26 mouse cellular contexts compared by ENCODE assay signal in genomic region chr15:97204889-97205288, GRCm38 (mm10). TPM values are rescaled to one million over a fixed set of nuclear protein-coding genes. Genes with fewer than 3 reads are reported as not detected.
"Had no signal": no experiment of that assay in that cellular context is flagged by ENCODE, and none has a peak within 500 bp of the region (broad histone marks: within the 10 kb centered on the region; RNA-seq: fewer than 3 reads in every experiment).

No protein-coding gene starts in this region.

- H3K4me3 ChIP-seq: embryonic facial prominence, embryonic 12.5 days; embryonic facial prominence, embryonic 13.5 days; embryonic facial prominence, embryonic 15.5 days; erythroblast, embryonic 14.5 days; forebrain, embryonic 10.5 days; forebrain, embryonic 12.5 days; forebrain, embryonic 13.5 days; forebrain, embryonic 15.5 days; gastrocnemius, adult 2 months; heart, adult 2 months had no signal

- H3K9me3 ChIP-seq: embryonic facial prominence, embryonic 12.5 days; embryonic facial prominence, embryonic 13.5 days; embryonic facial prominence, embryonic 15.5 days; forebrain, embryonic 10.5 days; forebrain, embryonic 12.5 days; forebrain, embryonic 13.5 days; forebrain, embryonic 15.5 days had no signal

- H3K9ac ChIP-seq: embryonic facial prominence, embryonic 12.5 days; embryonic facial prominence, embryonic 13.5 days; embryonic facial prominence, embryonic 15.5 days; forebrain, embryonic 12.5 days; forebrain, embryonic 13.5 days; forebrain, embryonic 15.5 days; forebrain, postnatal 0 days had no signal

- DNase-seq: cerebellum, adult 9-10 months; cerebellum, adult 9-11 months; cerebellum, postnatal 10 days; cerebellum, postnatal 14 days; cerebellum, postnatal 25 days; cerebellum, postnatal 36 days; embryo, embryonic 11 days; forebrain, postnatal 0 days; gastrocnemius, adult 2 months; gastrocnemius, postnatal 10 days; gastrocnemius, postnatal 14 days; gastrocnemius, postnatal 25 days; gastrocnemius, postnatal 36 days; heart, adult 11 months; heart, adult 18-20 months; heart, adult 2 months had no signal

- ATAC-seq: forebrain, embryonic 13.5 days; forebrain, embryonic 14.5 days; forebrain, embryonic 15.5 days; forebrain, embryonic 16.5 days; forebrain, postnatal 0 days had no signal

- H3K36me3 ChIP-seq: embryonic facial prominence, embryonic 12.5 days; embryonic facial prominence, embryonic 13.5 days; embryonic facial prominence, embryonic 15.5 days; forebrain, embryonic 10.5 days; forebrain, embryonic 12.5 days; forebrain, embryonic 15.5 days had no signal

- H3K27me3 ChIP-seq: embryonic facial prominence, embryonic 12.5 days; embryonic facial prominence, embryonic 13.5 days; embryonic facial prominence, embryonic 15.5 days; forebrain, embryonic 12.5 days; forebrain, embryonic 13.5 days; forebrain, embryonic 15.5 days had no signal

- H3K27ac ChIP-seq: embryonic facial prominence, embryonic 12.5 days; embryonic facial prominence, embryonic 13.5 days; embryonic facial prominence, embryonic 15.5 days; forebrain, embryonic 10.5 days; forebrain, embryonic 12.5 days; forebrain, embryonic 13.5 days; forebrain, embryonic 15.5 days; gastrocnemius, adult 2 months; heart, adult 2 months had no signal

- H3K4me1 ChIP-seq: embryonic facial prominence, embryonic 12.5 days; embryonic facial prominence, embryonic 13.5 days; embryonic facial prominence, embryonic 15.5 days; forebrain, embryonic 10.5 days; forebrain, embryonic 12.5 days; forebrain, embryonic 13.5 days had no signal

- H3K4me2 ChIP-seq: embryonic facial prominence, embryonic 12.5 days; embryonic facial prominence, embryonic 13.5 days; embryonic facial prominence, embryonic 15.5 days; forebrain, embryonic 12.5 days; forebrain, embryonic 13.5 days; forebrain, embryonic 15.5 days had no signal

RNA-seq across cellular contexts. Expression of gene Amigo2, which starts 42.2 kb away (rescaled TPM):
- polyA plus RNA-seq: erythroblast, embryonic 14.5 days had no signal
